Mouse (Mus musculus) olfactory bulb, adult 2 months (tissue): ENCODE measurements at regions not wholly inside any gene's neighbourhood (a gene's known extent, or its start where the extent isn't known, plus 50 kb on each side); places are given as distances from the start of the nearest gene placed in this dataset.

Experiments used
- CTCF ChIP-seq: fragments of 200-500 bp; IDR thresholded peaks from 2 replicates; pipeline ENCODE4 v1.5.1; 2012; ENCODE audit warnings: low read depth, mild to moderate bottlenecking, low read length, moderate library complexity; ENCODE audit not compliant: insufficient read depth
- POLR2A ChIP-seq: fragments of 200-500 bp; IDR thresholded peaks from 2 replicates; pipeline ENCODE4 v1.6.1; 2012; ENCODE audit warnings: mild to moderate bottlenecking, low read depth, low read length, moderate library complexity; ENCODE audit not compliant: insufficient read depth

GRCm38 (mm10) chr4:106229526-106229925 lies 86.5 kb upstream of the Usp24 start:
- TF ChIP-seq POLR2A (no peak), CTCF (no peak)
